Mouse (Mus musculus) midbrain, embryonic 13.5 days (tissue): ENCODE results near the gene Tlr9. TPM values are rescaled to one million over a fixed set of nuclear protein-coding genes. Genes with fewer than 3 reads are reported as not detected.

Source experiments
- ATAC-seq: fragments of 200-750 bp; cut with Nextera tagmentation; 2 replicates; pipeline ENCODE4 v1.8.0; 2017; ENCODE audit warnings: mild to moderate bottlenecking, moderate TSS enrichment, moderate library complexity
- H3K27ac ChIP-seq: fragments of 300-500 bp; sonication (generic); 2 replicates; pipeline ENCODE4 v1.5.1; 2015; ENCODE audit warnings: inconsistent platforms, mild to moderate bottlenecking, moderate library complexity
- H3K27me3 ChIP-seq: fragments of 300-500 bp; sonication (generic); 2 replicates; pipeline ENCODE4 v1.6.1; 2015; ENCODE audit warnings: mild to moderate bottlenecking, inconsistent platforms
- H3K36me3 ChIP-seq: fragments of 300-500 bp; sonication (generic); 2 replicates; pipeline ENCODE4 v1.6.1; 2015; ENCODE audit warnings: mild to moderate bottlenecking, inconsistent platforms
- H3K4me1 ChIP-seq: fragments of 300-500 bp; sonication (generic); replicated peaks from 2 replicates; pipeline ENCODE4 v1.6.1; 2015; ENCODE audit warnings: inconsistent platforms
- H3K4me2 ChIP-seq: fragments of 300-500 bp; sonication (generic); replicated peaks from 2 replicates; pipeline ENCODE4 v1.6.1; 2015; ENCODE audit warnings: moderate library complexity, mild to moderate bottlenecking, inconsistent platforms
- H3K4me3 ChIP-seq: fragments of 300-500 bp; sonication (generic); replicated peaks from 2 replicates; pipeline ENCODE4 v1.5.1; 2015; ENCODE audit warnings: mild to moderate bottlenecking, inconsistent platforms
- H3K9ac ChIP-seq: fragments of 300-500 bp; sonication (generic); replicated peaks from 2 replicates; pipeline ENCODE4 v1.6.1; 2015; ENCODE audit warnings: mild to moderate bottlenecking, inconsistent platforms
- H3K9me3 ChIP-seq: fragments of 300-500 bp; sonication (generic); 2 replicates; pipeline ENCODE4 v1.6.1; 2016; ENCODE audit warnings: mild to moderate bottlenecking, inconsistent platforms
- WGBS: fragments of 180-500 bp; shearing (Covaris S2); methylation state at CpG from one replicate; pipeline ENCODE4 v1.1.7; 2015; 5-methylcytosine and 5-hydroxymethylcytosine counted together
- polyA plus RNA-seq: library from polyadenylated mRNA; unstranded; fragments of >200 nt; fragmentation: Nextera tagmentation; extraction: Ambion mirVana; gene quantifications from 2 replicates; pipeline ENCODE4 v1.2.1, GENCODE M21; 2015

Gene Tlr9
- polyA plus RNA-seq, 1 experiment from 2014 or later = not detected

- peak overlapping the region; percentile 69 for H3K4me2 ChIP-seq
- no peaks in the 10 kb centered on the region for H3K9me3 ChIP-seq
- peak overlapping the region; percentile 40 for H3K4me3 ChIP-seq
- H3K27ac ChIP-seq = 0 out of 2 replicates have a peak overlapping the region, but pooled peaks have one; percentile 5
- ATAC-seq = peak; percentile 81
- H3K9ac ChIP-seq = peak overlapping the region; percentile 63
- no peaks in the 10 kb centered on the region for H3K36me3 ChIP-seq
- 6% methylated on average over 34 of the region's 34 CpGs for WGBS
- H3K27me3 ChIP-seq = peaks cover 15% of the 10 kb centered on the region
- peaks cover 11% of the 10 kb centered on the region for H3K4me1 ChIP-seq
These were observed 3.8 kb downstream of the Tlr9 start for GRCm38 (mm10) chr9:106226151-106226682.

- Histone ChIP-seq H3K27me3 (peaks cover 15% of the 10 kb centered on the region), H3K9ac (no peak overlapping the region), H3K27ac (no peak overlapping the region), H3K4me1 (peaks cover 11% of the 10 kb centered on the region), H3K4me3 (no peak overlapping the region), H3K9me3 (no peaks in the 10 kb centered on the region), H3K4me2 (no peak overlapping the region), H3K36me3 (peaks cover 7% of the 10 kb centered on the region)
- no peak for ATAC-seq
- 67% methylated on average over 8 of the region's 8 CpGs for WGBS
These were observed 5.5 kb downstream of the Tlr9 start for GRCm38 (mm10) chr9:106227790-106228429.

DNA sequence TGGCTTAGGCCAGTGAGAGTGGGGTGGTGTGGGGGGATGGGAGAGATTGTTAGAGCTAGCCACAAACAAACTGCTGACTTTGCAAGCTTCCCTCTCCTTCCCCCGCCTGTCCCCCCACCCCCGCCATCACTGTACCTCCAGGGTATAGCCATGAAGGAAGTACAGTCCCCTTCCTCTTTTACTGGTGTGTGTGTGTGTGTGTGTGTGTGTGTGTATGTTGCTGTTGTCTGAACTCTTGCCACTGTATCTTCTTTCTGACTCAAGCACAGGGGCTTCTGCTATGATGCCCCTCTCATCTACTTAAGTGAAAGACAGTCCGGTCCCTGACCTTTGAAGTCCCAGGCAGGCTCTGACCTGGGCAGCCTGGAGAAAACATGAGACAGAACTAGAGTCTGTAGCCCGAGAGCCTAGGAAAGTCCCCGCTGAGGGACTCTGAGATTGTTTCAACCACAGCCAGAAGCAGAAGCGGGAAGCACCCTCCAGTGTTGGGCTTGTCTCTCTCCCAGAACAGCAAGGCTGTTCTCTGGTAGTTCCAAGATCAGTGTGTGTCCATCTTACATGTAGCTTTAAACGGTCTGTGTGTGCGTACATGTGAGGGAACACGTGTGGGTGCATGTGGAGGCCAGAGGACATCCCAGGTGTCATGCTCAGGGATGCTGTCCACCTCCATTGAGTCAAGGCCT is 7.8 kb downstream of the Tlr9 start:
- Histone ChIP-seq H3K4me1 (peaks cover 11% of the 10 kb centered on the region), H3K36me3 (peaks cover 29% of the 10 kb centered on the region), H3K4me2 (no peak overlapping the region), H3K4me3 (no peak overlapping the region), H3K27me3 (peaks cover 6% of the 10 kb centered on the region), H3K9me3 (no peaks in the 10 kb centered on the region), H3K9ac (no peak overlapping the region), H3K27ac (no peak overlapping the region)
- ATAC-seq = no peak
- WGBS = 86% methylated on average over 9 of the region's 9 CpGs

DNA sequence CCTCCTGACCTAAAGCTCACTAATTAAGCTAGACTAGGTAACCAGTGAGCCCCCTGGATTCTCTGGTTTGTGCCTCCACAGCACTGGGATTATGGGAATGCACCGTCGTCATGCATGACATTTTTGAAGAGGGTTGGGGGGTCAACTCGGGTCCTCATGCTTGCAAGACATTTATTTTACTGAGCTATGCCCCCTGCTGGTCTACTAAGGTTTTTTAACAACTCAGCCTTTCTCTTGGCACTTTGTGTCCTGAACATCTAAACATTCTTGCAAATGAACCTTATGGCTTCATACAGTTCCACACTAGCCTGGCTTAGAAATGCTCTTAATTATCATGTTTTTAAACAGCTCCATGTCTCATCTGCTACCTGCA is 8.3 kb downstream of the Tlr9 start:
- no peak overlapping the region for H3K9ac ChIP-seq
- H3K4me1 ChIP-seq = peaks cover 8% of the 10 kb centered on the region
- ATAC-seq = no peak
- H3K4me3 ChIP-seq = no peak overlapping the region
- WGBS = 55% methylated on average over 3 of the region's 3 CpGs
- peaks cover under 1% of the 10 kb centered on the region; the same call in 1 of the 2 replicates for H3K27me3 ChIP-seq
- H3K9me3 ChIP-seq = no peaks in the 10 kb centered on the region
- H3K36me3 ChIP-seq = peaks cover 34% of the 10 kb centered on the region
- no peak overlapping the region for H3K4me2 ChIP-seq
- no peak overlapping the region for H3K27ac ChIP-seq

GRCm38 (mm10) chr9:106231220-106231619 is 8.8 kb downstream of the Tlr9 start:
- Histone ChIP-seq H3K9ac (no peak overlapping the region), H3K36me3 (peaks cover 39% of the 10 kb centered on the region), H3K4me3 (no peak overlapping the region), H3K4me2 (no peak overlapping the region), H3K27me3 (no peaks in the 10 kb centered on the region), H3K27ac (no peak overlapping the region), H3K9me3 (no peaks in the 10 kb centered on the region), H3K4me1 (peaks cover 3% of the 10 kb centered on the region)
- no peak for ATAC-seq
- 79% methylated on average over 7 of the region's 7 CpGs for WGBS

DNA sequence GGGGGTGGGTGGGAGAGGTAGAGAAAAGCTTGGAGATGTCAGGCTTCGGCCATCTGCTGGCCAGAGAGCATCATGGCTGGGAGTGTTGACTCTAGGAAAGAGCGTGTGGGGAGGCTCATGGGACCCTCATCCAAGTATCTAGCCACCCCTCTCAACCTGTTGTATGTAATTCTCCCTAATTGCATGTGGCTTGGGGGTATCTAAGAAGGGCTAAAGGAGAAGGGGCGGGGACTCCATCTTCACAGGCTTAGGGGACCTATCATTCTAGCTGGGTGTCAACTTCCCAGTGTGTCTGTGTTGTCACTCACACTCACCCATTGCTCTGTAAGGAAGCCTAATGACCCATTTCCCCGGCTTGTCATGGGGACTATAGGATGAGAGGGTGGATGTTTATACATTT is 9.4 kb downstream of the Tlr9 start:
- Histone ChIP-seq H3K9ac (no peak overlapping the region), H3K4me1 (no peaks in the 10 kb centered on the region), H3K27me3 (no peaks in the 10 kb centered on the region), H3K9me3 (no peaks in the 10 kb centered on the region), H3K4me2 (no peak overlapping the region), H3K36me3 (peaks cover 45% of the 10 kb centered on the region), H3K27ac (no peak overlapping the region), H3K4me3 (no peak overlapping the region)
- WGBS = 90% methylated on average over 4 of the region's 4 CpGs
- ATAC-seq = no peak

GRCm38 (mm10) chr9:106232956-106233355 is 10.6 kb downstream of the Tlr9 start:
- H3K27me3 ChIP-seq = no peaks in the 10 kb centered on the region
- no peak overlapping the region for H3K9ac ChIP-seq
- H3K36me3 ChIP-seq = peaks cover 57% of the 10 kb centered on the region
- no peak overlapping the region for H3K4me2 ChIP-seq
- no peak overlapping the region for H3K27ac ChIP-seq
- 96% methylated on average over 3 of the region's 3 CpGs for WGBS
- H3K4me3 ChIP-seq = no peak overlapping the region
- ATAC-seq = no peak
- H3K9me3 ChIP-seq = no peaks in the 10 kb centered on the region
- H3K4me1 ChIP-seq = no peaks in the 10 kb centered on the region

DNA sequence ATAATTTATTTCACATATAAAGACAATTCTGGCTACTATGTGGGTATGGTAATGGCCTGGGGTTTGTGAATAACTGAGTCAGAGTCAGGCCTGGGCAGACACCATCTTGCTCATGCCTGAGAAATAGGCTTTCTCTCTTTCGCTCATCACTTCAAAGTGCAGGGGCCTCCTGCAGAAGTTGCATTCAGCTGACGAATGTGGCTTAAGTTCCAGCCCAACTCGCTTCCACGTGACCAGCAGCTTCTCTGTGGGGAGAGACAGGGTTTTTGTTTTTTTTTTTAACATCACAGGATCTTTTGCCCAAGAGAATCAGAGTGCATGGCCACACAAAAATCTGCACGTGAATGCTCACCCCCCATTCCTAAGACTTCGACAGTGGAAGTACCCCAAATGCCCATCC is 11.6 kb downstream of the Tlr9 start:
- no peaks in the 10 kb centered on the region for H3K4me1 ChIP-seq
- no peak overlapping the region for H3K27ac ChIP-seq
- 83% methylated on average over 6 of the region's 6 CpGs for WGBS
- H3K4me3 ChIP-seq = no peak overlapping the region
- H3K27me3 ChIP-seq = no peaks in the 10 kb centered on the region
- no peak for ATAC-seq
- H3K4me2 ChIP-seq = no peak overlapping the region
- peaks cover 67% of the 10 kb centered on the region for H3K36me3 ChIP-seq
- no peak overlapping the region for H3K9ac ChIP-seq
- no peaks in the 10 kb centered on the region for H3K9me3 ChIP-seq

DNA sequence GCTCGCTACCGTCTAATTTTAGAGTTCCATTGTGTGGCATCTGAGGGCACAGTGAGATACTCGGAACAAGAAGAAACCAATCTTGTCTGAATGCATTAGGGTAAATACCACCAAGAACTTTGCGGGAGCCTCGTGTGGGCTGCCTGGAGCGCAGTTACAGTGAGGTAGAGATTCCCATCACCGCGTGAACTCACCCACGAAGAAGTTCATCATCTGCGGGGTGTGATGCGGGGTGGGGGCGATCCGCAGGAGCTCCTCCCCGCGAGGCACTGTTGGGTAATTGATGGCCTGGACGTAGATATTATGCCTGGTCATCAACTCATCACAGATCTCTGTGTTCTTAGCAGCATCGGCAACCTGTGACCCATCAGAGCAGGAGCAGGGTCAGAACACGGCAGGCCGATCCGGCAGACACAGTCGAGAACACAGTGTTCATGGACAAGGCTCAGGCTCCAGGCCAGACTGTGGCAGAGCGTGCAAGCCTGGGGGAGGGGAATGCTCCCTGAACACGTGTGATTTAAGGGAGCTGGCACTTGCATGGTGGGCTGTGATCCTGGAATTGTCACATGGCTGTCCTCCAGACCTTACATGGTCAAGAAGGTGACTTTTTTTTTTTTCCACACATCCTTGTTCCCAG is 12.9 kb downstream of the Tlr9 start:
- H3K27me3 ChIP-seq = no peaks in the 10 kb centered on the region
- ATAC-seq = no peak
- 93% methylated on average over 23 of the region's 23 CpGs for WGBS

DNA sequence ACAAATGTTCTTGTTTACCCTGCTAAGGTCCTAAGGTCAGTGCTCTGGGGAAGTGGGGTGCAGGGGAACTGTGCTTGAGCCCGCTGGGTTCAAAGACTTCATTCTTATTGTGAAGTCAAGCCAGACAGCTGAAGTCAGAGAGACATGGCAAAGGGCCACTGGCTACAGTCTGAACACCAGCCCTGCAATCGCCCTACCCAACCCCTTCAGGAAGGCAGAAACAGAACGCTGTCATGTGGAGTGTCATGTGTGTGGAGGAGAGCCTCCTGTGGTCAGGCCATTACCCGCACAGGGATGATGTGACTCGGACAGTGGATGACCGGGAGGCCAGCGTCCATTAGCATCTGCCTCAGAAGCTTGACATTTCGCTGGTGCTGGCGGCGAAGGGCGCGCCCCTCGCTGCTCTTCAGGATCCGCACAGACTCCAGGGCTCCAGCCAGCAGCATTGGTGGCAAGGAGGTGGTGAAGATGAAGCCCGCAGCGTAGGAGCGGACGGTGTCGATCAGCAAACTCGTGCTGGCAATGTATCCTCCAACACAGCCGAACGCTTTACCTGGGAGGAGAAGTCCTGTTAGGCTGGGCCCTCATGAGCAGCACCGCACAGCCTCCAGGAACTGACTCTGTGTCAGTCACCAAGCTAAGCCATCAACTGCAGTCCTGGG is 13.9 kb downstream of the Tlr9 start:
- peaks cover 90% of the 10 kb centered on the region for H3K36me3 ChIP-seq
- ATAC-seq = no peak
- 93% methylated on average over 23 of the region's 23 CpGs for WGBS
- H3K27me3 ChIP-seq = no peaks in the 10 kb centered on the region
- no peak overlapping the region for H3K4me3 ChIP-seq
- H3K4me1 ChIP-seq = no peaks in the 10 kb centered on the region
- H3K4me2 ChIP-seq = no peak overlapping the region
- H3K27ac ChIP-seq = no peak overlapping the region
- H3K9ac ChIP-seq = no peak overlapping the region
- no peaks in the 10 kb centered on the region for H3K9me3 ChIP-seq

More for the DNA sequence above, 12.9 kb downstream of the Tlr9 start:
- H3K36me3 ChIP-seq = peaks cover 80% of the 10 kb centered on the region
- no peak overlapping the region for H3K4me3 ChIP-seq
- H3K9me3 ChIP-seq = no peaks in the 10 kb centered on the region
- H3K4me1 ChIP-seq = no peaks in the 10 kb centered on the region
- H3K27ac ChIP-seq = no peak overlapping the region
- H3K4me2 ChIP-seq = no peak overlapping the region
- H3K9ac ChIP-seq = no peak overlapping the region

DNA sequence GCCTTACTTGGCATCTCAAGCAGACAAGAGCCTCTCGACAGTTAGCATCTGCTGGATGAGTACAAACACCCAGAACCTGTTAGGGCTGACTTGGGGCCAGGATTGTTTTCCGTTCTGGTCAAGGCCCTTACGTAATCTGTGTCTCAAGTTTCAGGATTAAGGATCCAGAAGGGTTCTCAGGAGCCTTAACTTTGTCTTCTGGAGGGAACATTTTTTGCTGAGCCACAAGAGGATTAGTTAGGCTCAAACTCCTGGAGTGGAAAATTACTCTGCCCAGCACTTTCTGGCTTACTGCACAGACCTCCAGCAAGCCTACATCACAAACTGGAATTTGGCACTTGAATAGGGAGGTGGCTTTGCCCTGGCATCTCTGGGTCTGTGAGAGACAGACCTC is 14.4 kb downstream of the Tlr9 start:
- H3K4me3 ChIP-seq = no peak overlapping the region
- H3K9me3 ChIP-seq = no peaks in the 10 kb centered on the region
- whole genome bisulfite sequencing = 69% methylated on average over 3 of the region's 3 CpGs
- H3K4me1 ChIP-seq = no peaks in the 10 kb centered on the region
- no peak overlapping the region for H3K4me2 ChIP-seq
- no peak overlapping the region for H3K9ac ChIP-seq
- no peak for ATAC-seq
- H3K27me3 ChIP-seq = no peaks in the 10 kb centered on the region
- H3K27ac ChIP-seq = no peak overlapping the region
- peaks cover 95% of the 10 kb centered on the region for H3K36me3 ChIP-seq

GRCm38 (mm10) chr9:106237401-106237800 is 15.0 kb downstream of the Tlr9 start:
- Histone ChIP-seq H3K4me2 (no peak overlapping the region), H3K9ac (no peak overlapping the region), H3K36me3 (peaks cover 99% of the 10 kb centered on the region), H3K4me3 (no peak overlapping the region), H3K27me3 (no peaks in the 10 kb centered on the region), H3K9me3 (no peaks in the 10 kb centered on the region), H3K27ac (no peak overlapping the region), H3K4me1 (no peaks in the 10 kb centered on the region)
- no peak for ATAC-seq
- WGBS = 85% methylated on average over 8 of the region's 8 CpGs
